Mouse (Mus musculus) lung, postnatal 0 days (tissue): ENCODE data around the gene Pax6.

Experiments
- CTCF ChIP-seq: IDR thresholded peaks from 2 replicates; pipeline ENCODE4 v1.5.1; 2016; ENCODE audit warnings: antibody characterized with exemption, mild to moderate bottlenecking
- EP300 ChIP-seq: IDR thresholded peaks from 2 replicates; pipeline ENCODE4 v1.6.1; 2016; ENCODE audit warnings: antibody characterized with exemption, mild to moderate bottlenecking, control low read depth

DNA sequence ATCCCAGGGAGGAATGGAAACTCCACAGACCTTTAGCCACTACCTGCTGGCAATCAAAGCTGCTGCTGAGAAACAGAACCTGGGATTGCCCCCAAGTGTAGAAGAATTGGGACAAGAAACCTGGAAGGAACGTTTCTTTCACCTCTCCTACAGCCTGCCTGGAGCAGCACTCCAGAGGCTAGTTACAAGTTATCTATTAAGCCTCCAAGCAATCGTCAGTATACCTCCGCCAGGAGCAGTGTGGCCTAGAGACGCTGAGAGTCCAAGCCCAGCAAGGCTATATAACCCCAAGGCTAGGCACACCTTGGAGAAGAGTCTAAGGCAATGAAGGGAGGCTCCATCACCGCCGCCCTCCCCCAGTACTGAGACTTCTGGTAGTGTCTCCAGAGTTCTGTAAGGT lies 2.4 kb upstream of the Pax6 start:
- TF ChIP-seq CTCF (no peak), EP300 (no peak)
